Mouse (Mus musculus) G1E (cell line): ENCODE measurements at regions not wholly inside any gene's neighbourhood (a gene's known extent, or its start where the extent isn't known, plus 50 kb on each side); places are given as distances from the start of the nearest gene placed in this dataset.
"Not testable (repeated sequence)": the region's sequence is repeated elsewhere in the genome, so short reads cannot be mapped to it uniquely, and the experiment has no call there.

Experiments
- ATAC-seq: 2 replicates; pipeline ENCODE4 v1.8.0; 2016; ENCODE audit warnings: mild to moderate bottlenecking; ENCODE audit not compliant: insufficient number of reproducible peaks, poor library complexity, low FRiP score, severe bottlenecking; ENCODE audit errors: extremely low read depth
- DNase-seq: peaks from one replicate; pipeline ENCODE4 v3.0.0; 2012; ENCODE audit warnings: low spot score
- H3K27me3 ChIP-seq: 2 replicates; pipeline ENCODE4 v1.6.1; 2012; ENCODE audit warnings: mild to moderate bottlenecking, low read length, inconsistent platforms; ENCODE audit not compliant: insufficient read depth
- H3K36me3 ChIP-seq: replicated peaks from 2 replicates; pipeline ENCODE3; 2012; ENCODE audit warnings: mild to moderate bottlenecking, inconsistent platforms
- H3K4me1 ChIP-seq: 2 replicates; pipeline ENCODE4 v1.6.1; 2012; ENCODE audit warnings: low read depth, low read length, inconsistent platforms, mixed read lengths; ENCODE audit not compliant: insufficient read depth
- H3K4me3 ChIP-seq: 2 replicates; pipeline ENCODE4 v1.5.1; 2012; ENCODE audit warnings: low read depth, mild to moderate bottlenecking, inconsistent platforms, low read length, moderate library complexity, mixed read lengths
- H3K9me3 ChIP-seq: replicated peaks from 2 replicates; pipeline ENCODE4 v1.6.1; 2012; ENCODE audit warnings: inconsistent platforms
- CTCF ChIP-seq: IDR thresholded peaks from 2 replicates; pipeline ENCODE4 v1.5.1; 2012; ENCODE audit warnings: low read depth, low read length, inconsistent platforms, mixed read lengths
- GATA1 ChIP-seq: IDR thresholded peaks from 2 replicates; pipeline ENCODE4 v1.6.1; 2012; ENCODE audit warnings: borderline replicate concordance, low read length, inconsistent platforms, mixed read lengths
- GATA2 ChIP-seq: IDR thresholded peaks from 2 replicates; pipeline ENCODE4 v1.6.1; 2012; ENCODE audit warnings: low read depth, low read length, inconsistent platforms, borderline replicate concordance
- POLR2AphosphoS5 ChIP-seq: IDR thresholded peaks from 2 replicates; pipeline ENCODE4 v1.6.1; 2012; ENCODE audit warnings: low read depth, low read length, inconsistent platforms; ENCODE audit not compliant: insufficient replicate concordance
- TAL1 ChIP-seq: conservative IDR thresholded peaks from 2 replicates; pipeline ENCODE4 v1.6.1; 2012; ENCODE audit warnings: low read depth, low read length, inconsistent platforms, mixed read lengths

DNA sequence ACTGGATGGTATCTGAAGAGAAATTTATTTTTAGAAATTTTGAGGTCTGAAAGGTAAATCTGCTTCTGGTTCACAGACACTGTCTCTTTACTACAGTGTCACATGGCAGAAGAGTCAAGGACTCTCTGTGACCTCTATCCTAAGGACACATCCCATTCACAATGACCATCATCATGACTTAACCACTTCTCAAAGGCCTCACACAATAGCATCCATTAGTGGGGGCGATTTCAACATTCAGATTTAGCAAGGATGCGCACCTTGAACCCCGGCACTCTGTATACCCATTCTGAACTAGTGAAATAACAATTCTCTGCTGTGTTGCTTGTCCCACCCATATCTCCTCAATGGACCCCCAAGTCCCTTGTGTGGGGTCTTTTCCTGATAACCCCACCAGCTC, 110.8 kb upstream of the Plcb4 start:
- no peaks in the 10 kb centered on the region for H3K27me3 ChIP-seq
- H3K9me3 ChIP-seq, result peaks cover 16% of the 10 kb centered on the region
- no peaks in the 10 kb centered on the region for H3K36me3 ChIP-seq
- H3K4me1 ChIP-seq, result no peaks in the 10 kb centered on the region
- TF ChIP-seq TAL1, result no peak
- no peak for TF ChIP-seq CTCF
- TF ChIP-seq POLR2AphosphoS5, result no peak
- TF ChIP-seq GATA2, result no peak
- no peak for TF ChIP-seq GATA1
- no peak for DNase-seq
- H3K4me3 ChIP-seq, result no peak overlapping the region
- ATAC-seq, result no peak

DNA sequence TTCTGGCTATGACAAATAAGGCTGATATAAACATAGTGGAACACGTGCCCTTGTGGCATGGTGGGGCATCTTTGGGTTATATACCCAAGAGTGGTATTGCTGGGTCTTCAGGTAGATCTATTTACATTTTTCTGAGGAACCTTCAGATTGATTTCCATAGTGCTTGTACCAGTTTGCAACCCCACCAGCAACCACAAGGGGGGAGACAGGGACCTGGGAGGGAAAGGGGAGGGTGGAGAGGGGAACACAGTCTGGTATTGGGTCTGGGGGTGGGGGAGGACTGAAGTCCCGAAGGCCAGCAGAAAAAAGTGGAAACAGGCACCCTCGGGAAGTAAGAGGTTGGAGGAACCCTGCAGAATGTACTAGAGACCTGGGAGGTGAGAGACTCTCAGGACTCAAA, 105.8 kb upstream of the Plcb4 start:
- Histone ChIP-seq H3K27me3 (no peaks in the 10 kb centered on the region), H3K36me3 (no peaks in the 10 kb centered on the region), H3K4me3 (no peak overlapping the region), H3K4me1 (no peaks in the 10 kb centered on the region), H3K9me3 (peaks cover 27% of the 10 kb centered on the region)
- no peak for ATAC-seq
- DNase-seq, result no peak
- no peak for TF ChIP-seq CTCF
- no peak for TF ChIP-seq TAL1
- no peak for TF ChIP-seq GATA1
- TF ChIP-seq GATA2, result no peak
- no peak for TF ChIP-seq POLR2AphosphoS5

GRCm38 (mm10) chr2:135558026-135558425, 100.8 kb upstream of the Plcb4 start:
- H3K4me1 ChIP-seq, H3K27me3 ChIP-seq, ATAC-seq, H3K36me3 ChIP-seq, H3K4me3 ChIP-seq, DNase-seq: not testable (repeated sequence)
- peaks cover 59% of the 10 kb centered on the region for H3K9me3 ChIP-seq

DNA sequence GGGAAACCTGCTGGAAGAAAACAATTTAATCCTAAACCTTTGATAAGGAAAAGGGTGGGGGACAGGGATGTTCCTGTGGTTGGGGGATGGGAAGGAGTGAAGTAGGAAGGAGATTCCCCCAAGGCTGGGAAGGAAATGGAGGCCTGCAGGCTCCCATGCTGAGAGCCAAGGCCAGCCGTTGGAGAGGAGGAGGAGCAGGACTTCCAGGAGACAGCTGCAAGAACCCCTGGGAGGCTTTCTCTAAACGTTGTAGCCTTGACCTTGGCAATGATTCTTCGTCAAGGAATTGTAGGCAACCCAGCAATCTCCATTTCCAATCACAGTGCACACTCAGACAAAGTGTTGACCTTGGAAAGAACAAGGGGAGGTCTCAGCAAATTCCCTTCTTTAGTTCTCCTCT, 99.5 kb upstream of the Plcb4 start:
- no peaks in the 10 kb centered on the region for H3K4me1 ChIP-seq
- peaks cover 62% of the 10 kb centered on the region for H3K9me3 ChIP-seq
- no peak for DNase-seq
- no peaks in the 10 kb centered on the region for H3K36me3 ChIP-seq
- no peak overlapping the region for H3K4me3 ChIP-seq
- no peak for TF ChIP-seq TAL1
- H3K27me3 ChIP-seq, result no peaks in the 10 kb centered on the region
- no peak for ATAC-seq

- DNase-seq, result no peak
- Histone ChIP-seq H3K27me3 (no peaks in the 10 kb centered on the region), H3K4me1 (no peaks in the 10 kb centered on the region), H3K9me3 (peaks cover 68% of the 10 kb centered on the region), H3K36me3 (no peaks in the 10 kb centered on the region), H3K4me3 (no peak overlapping the region)
- TF ChIP-seq POLR2AphosphoS5 (no peak), CTCF (no peak), GATA1 (no peak)
- ATAC-seq, result no peak
Observed at GRCm38 (mm10) chr2:135559933-135560710, 98.7 kb upstream of the Plcb4 start.

DNA sequence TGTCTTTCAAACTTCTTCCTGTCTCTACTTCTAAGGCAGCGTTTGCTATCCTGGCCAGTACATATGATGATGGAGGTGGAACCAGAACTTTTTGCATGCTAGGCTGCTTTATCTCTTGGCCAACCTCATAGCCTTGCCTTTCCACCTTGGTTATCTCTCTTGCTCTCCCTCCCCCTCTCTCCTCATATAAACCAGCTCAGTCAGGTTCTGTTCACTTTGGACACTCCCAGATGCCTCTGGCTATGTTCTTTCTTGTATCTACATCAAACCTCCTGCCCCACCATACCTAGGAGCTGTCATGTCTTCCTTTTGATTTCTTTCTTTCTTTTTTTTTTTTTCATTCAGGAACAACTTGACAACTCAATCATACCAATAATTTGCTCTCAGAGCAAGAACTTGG, 98.0 kb upstream of the Plcb4 start:
- TF ChIP-seq POLR2AphosphoS5 (no peak), CTCF (no peak), GATA1 (no peak), TAL1 (no peak)
- H3K27me3 ChIP-seq, result no peaks in the 10 kb centered on the region
- DNase-seq, result no peak
- H3K9me3 ChIP-seq, result peaks cover 68% of the 10 kb centered on the region
- no peak overlapping the region for H3K4me3 ChIP-seq
- no peaks in the 10 kb centered on the region for H3K4me1 ChIP-seq
- H3K36me3 ChIP-seq, result no peaks in the 10 kb centered on the region
- ATAC-seq, result no peak

DNA sequence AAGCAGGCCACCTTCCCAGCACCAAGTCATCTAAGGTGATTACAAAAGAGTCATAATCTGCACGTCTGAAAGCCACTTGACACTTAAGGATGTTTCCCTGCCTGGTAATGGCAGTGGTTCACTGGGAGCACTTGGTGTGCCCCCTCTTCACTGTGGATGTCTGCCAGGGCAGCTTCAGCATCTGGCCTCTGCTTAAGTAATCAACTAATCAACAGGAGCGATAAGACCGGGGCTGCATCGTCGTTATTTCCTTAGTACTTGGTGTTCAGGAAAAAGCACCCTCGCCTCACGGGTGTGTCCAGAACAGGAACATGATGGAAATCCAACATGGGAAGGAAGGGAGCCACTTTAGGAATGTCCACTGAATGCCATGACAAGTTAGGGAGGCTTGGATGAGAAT, 97.1 kb upstream of the Plcb4 start:
- TF ChIP-seq CTCF, result no peak
- no peak for TF ChIP-seq TAL1
- no peak for TF ChIP-seq POLR2AphosphoS5
- no peak for TF ChIP-seq GATA1
- TF ChIP-seq GATA2, result no peak

More for the DNA sequence above, 97.1 kb upstream of the Plcb4 start:
- no peak for ATAC-seq
- H3K9me3 ChIP-seq, result peaks cover 68% of the 10 kb centered on the region
- H3K4me3 ChIP-seq, result no peak overlapping the region
- H3K36me3 ChIP-seq, result no peaks in the 10 kb centered on the region
- no peak for DNase-seq
- no peaks in the 10 kb centered on the region for H3K27me3 ChIP-seq
- no peaks in the 10 kb centered on the region for H3K4me1 ChIP-seq
